Mouse (Mus musculus): ENCODE measurements around the gene Cirbp. TPM values are rescaled to one million over a fixed set of nuclear protein-coding genes. Genes with fewer than 3 reads are reported as not detected.

The Cirbp gene
- polyA plus RNA-seq, 2 experiments = 10.1 to 19.8 TPM

GRCm38 (mm10) chr10:80159021-80159560 lies 6.7 kb upstream of the Cirbp start:
- DNase-seq (ENCODE audit: low read depth in 3 of 3, low spot score in 3 of 3) (no peak), ATAC-seq (ENCODE audit: insufficient read depth) (no peak)
- WGBS (ENCODE audit: insufficient replicate concordance) = 20% methylated on average over 12 of the region's 12 CpGs
- Histone ChIP-seq H3K4me2 (ENCODE audit: low read depth) (peak overlapping the region; percentile 75), H3K27me3 (ENCODE audit: control insufficient read depth, insufficient read depth, low read length) (no peaks in the 10 kb centered on the region), H3K4me3 (ENCODE audit: insufficient read depth in 1 of 2, low read depth in 2 of 2, low read length in 2 of 2) (peak overlapping the region; percentile 60), H3K36me3 (replicated peaks; ENCODE audit: control insufficient read depth, insufficient read depth, low read depth) (peaks cover 35% of the 10 kb centered on the region), H3K9me3 (ENCODE audit: control insufficient read depth, low read length) (no peaks in the 10 kb centered on the region), H3K4me1 (replicated peaks; ENCODE audit: control insufficient read depth in 2 of 2, insufficient read depth in 2 of 2, low read length in 1 of 2) (peaks cover 35 to 41% of the 10 kb centered on the region in 2 experiments), H3K9ac (replicated peaks) (peak overlapping the region; percentile 46), H3K27ac (peak overlapping the region; percentile 69)
- TF ChIP-seq CTCF (IDR thresholded peaks at IDR 0.05; ENCODE audit: low read depth) (no peak), EP300 (IDR thresholded peaks at IDR 0.05; ENCODE audit: low read depth) (no peak)

- 0 out of 2 replicates have a peak, but pooled peaks have one; percentile 13 for TF ChIP-seq EP300 (IDR thresholded peaks at IDR 0.05; ENCODE audit: low read depth)
- peak; percentile 18; the same call in 1 of the 2 replicates for TF ChIP-seq CTCF (IDR thresholded peaks at IDR 0.05; ENCODE audit: low read depth)
- ATAC-seq (ENCODE audit: insufficient read depth) = peak; percentile 83
- peak overlapping the region; percentile 69 for H3K27ac ChIP-seq
- H3K27me3 ChIP-seq (ENCODE audit: control insufficient read depth, insufficient read depth, low read length) = no peaks in the 10 kb centered on the region
- H3K4me1 ChIP-seq (replicated peaks; ENCODE audit: control insufficient read depth in 2 of 2, insufficient read depth in 2 of 2, low read length in 1 of 2) = peaks cover 39 to 41% of the 10 kb centered on the region in 2 experiments
- peak overlapping the region; percentile 60 for H3K4me3 ChIP-seq (ENCODE audit: insufficient read depth in 1 of 2, low read depth in 2 of 2, low read length in 2 of 2)
- H3K4me2 ChIP-seq (ENCODE audit: low read depth) = peak overlapping the region; percentile 75
- DNase-seq (ENCODE audit: low read depth in 3 of 3, low spot score in 3 of 3) = peak; percentile 96 to 97 (median 97)
- peaks cover 28% of the 10 kb centered on the region for H3K36me3 ChIP-seq (replicated peaks; ENCODE audit: control insufficient read depth, insufficient read depth, low read depth)
- under 1% methylated on average over 55 of the region's 55 CpGs for WGBS (ENCODE audit: insufficient replicate concordance)
- peak overlapping the region; percentile 62 for H3K9ac ChIP-seq (replicated peaks)
- H3K9me3 ChIP-seq (ENCODE audit: control insufficient read depth, low read length) = no peaks in the 10 kb centered on the region
These were observed 6.0 kb upstream of the Cirbp start for GRCm38 (mm10) chr10:80159561-80160454.

GRCm38 (mm10) chr10:80160455-80161371 lies 5.1 kb upstream of the Cirbp start:
- Histone ChIP-seq H3K4me3 (ENCODE audit: insufficient read depth in 1 of 2, low read depth in 2 of 2, low read length in 2 of 2) (peak overlapping the region; percentile 51 to 60), H3K4me2 (ENCODE audit: low read depth) (peak overlapping the region; percentile 75), H3K27ac (peak overlapping the region; percentile 63), H3K27me3 (ENCODE audit: control insufficient read depth, insufficient read depth, low read length) (no peaks in the 10 kb centered on the region), H3K9ac (replicated peaks) (peak overlapping the region; percentile 62), H3K4me1 (replicated peaks; ENCODE audit: control insufficient read depth in 2 of 2, insufficient read depth in 2 of 2, low read length in 1 of 2) (peaks cover 45 to 47% of the 10 kb centered on the region in 2 experiments), H3K36me3 (replicated peaks; ENCODE audit: control insufficient read depth, insufficient read depth, low read depth) (peaks cover 19% of the 10 kb centered on the region), H3K9me3 (ENCODE audit: control insufficient read depth, low read length) (no peaks in the 10 kb centered on the region)
- DNase-seq (ENCODE audit: low read depth in 3 of 3, low spot score in 3 of 3) (peak in 1 of 3 experiments; percentile 73), ATAC-seq (ENCODE audit: insufficient read depth) (peak; percentile 27; the same call in 1 of the 2 replicates)
- peak; percentile 31 for TF ChIP-seq CTCF (IDR thresholded peaks at IDR 0.05; ENCODE audit: low read depth)
- no peak for TF ChIP-seq EP300 (IDR thresholded peaks at IDR 0.05; ENCODE audit: low read depth)
- WGBS (ENCODE audit: insufficient replicate concordance) = 1% methylated on average over 33 of the region's 33 CpGs

GRCm38 (mm10) chr10:80161522-80162242 lies 4.1 kb upstream of the Cirbp start:
- H3K4me3 ChIP-seq (ENCODE audit: insufficient read depth in 1 of 2, low read depth in 2 of 2, low read length in 2 of 2) = peak overlapping the region in 1 of 2 experiments; percentile 60; a peak in 2 of 4 replicates
- H3K27ac ChIP-seq = peak overlapping the region; percentile 63
- H3K36me3 ChIP-seq (replicated peaks; ENCODE audit: control insufficient read depth, insufficient read depth, low read depth) = peaks cover 9% of the 10 kb centered on the region
- peak overlapping the region; percentile 75 for H3K4me2 ChIP-seq (ENCODE audit: low read depth)
- no peak for TF ChIP-seq EP300 (IDR thresholded peaks at IDR 0.05; ENCODE audit: low read depth)
- no peak for TF ChIP-seq CTCF (IDR thresholded peaks at IDR 0.05; ENCODE audit: low read depth)
- 35% methylated on average over 7 of the region's 7 CpGs for WGBS (ENCODE audit: insufficient replicate concordance)
- ATAC-seq (ENCODE audit: insufficient read depth) = no peak
- H3K9me3 ChIP-seq (ENCODE audit: control insufficient read depth, low read length) = no peaks in the 10 kb centered on the region
- no peaks in the 10 kb centered on the region for H3K27me3 ChIP-seq (ENCODE audit: control insufficient read depth, insufficient read depth, low read length)
- H3K4me1 ChIP-seq (replicated peaks; ENCODE audit: control insufficient read depth in 2 of 2, insufficient read depth in 2 of 2, low read length in 1 of 2) = peaks cover 47 to 51% of the 10 kb centered on the region in 2 experiments
- H3K9ac ChIP-seq (replicated peaks) = peak overlapping the region; percentile 62
- DNase-seq (ENCODE audit: low read depth in 3 of 3, low spot score in 3 of 3) = no peak

All from liver, embryonic 14.5 days (tissue).